Mouse (Mus musculus) heart, embryonic 14.5 days (tissue): ENCODE results near the gene Ap4s1. TPM values are rescaled to one million over a fixed set of nuclear protein-coding genes. Genes with fewer than 3 reads are reported as not detected.

Experiments used
- ATAC-seq: fragments of 200-750 bp; cut with Nextera tagmentation; 2 replicates; pipeline ENCODE4 v1.8.0; 2017; ENCODE audit warnings: low read depth, moderate TSS enrichment; ENCODE audit not compliant: insufficient number of reproducible peaks, insufficient read depth, low FRiP score
- H3K27ac ChIP-seq, 2 experiments: fragments of 200-500 bp in 1 of 2; fragments of 300-500 bp in 1 of 2; sonication (generic) in 1 of 2; replicated peaks in 1 of 2; 2 replicates each; pipeline ENCODE4 v1.5.1; 2012 to 2014; ENCODE audit warnings: low read depth in 2 of 2, low read length in 2 of 2, control low read depth in 1 of 2, mild to moderate bottlenecking in 1 of 2, mixed read lengths in 1 of 2; ENCODE audit not compliant: control insufficient read depth in 1 of 2, insufficient read depth in 1 of 2
- H3K27me3 ChIP-seq: fragments of 300-500 bp; sonication (generic); 2 replicates; pipeline ENCODE4 v1.6.1; 2014; ENCODE audit warnings: mild to moderate bottlenecking, low read length, control low read depth; ENCODE audit not compliant: control insufficient read depth, insufficient read depth
- H3K36me3 ChIP-seq: fragments of 300-500 bp; sonication (generic); 2 replicates; pipeline ENCODE4 v1.6.1; 2014; ENCODE audit warnings: mild to moderate bottlenecking, control low read depth, low read length, mixed read lengths; ENCODE audit not compliant: control insufficient read depth, insufficient read depth
- H3K4me1 ChIP-seq, 2 experiments: fragments of 200-500 bp in 1 of 2; fragments of 300-500 bp in 1 of 2; sonication (generic) in 1 of 2; 2 replicates each; pipeline ENCODE4 v1.6.1; 2012 to 2014; ENCODE audit warnings: low read length in 2 of 2, control low read depth in 1 of 2, mixed read lengths in 1 of 2; ENCODE audit not compliant: control insufficient read depth in 2 of 2, insufficient read depth in 2 of 2
- H3K4me2 ChIP-seq: fragments of 300-500 bp; sonication (generic); 2 replicates; pipeline ENCODE4 v1.6.1; 2014; ENCODE audit warnings: mild to moderate bottlenecking, low read length
- H3K4me3 ChIP-seq, 2 experiments: fragments of 200-500 bp in 1 of 2; fragments of 300-500 bp in 1 of 2; sonication (generic) in 1 of 2; 2 replicates each; pipeline ENCODE4 v1.5.1; 2012 to 2014; ENCODE audit warnings: low read length in 2 of 2, mild to moderate bottlenecking in 2 of 2, control low read depth in 1 of 2, low read depth in 1 of 2, moderate library complexity in 1 of 2; ENCODE audit not compliant: control insufficient read depth in 1 of 2, insufficient read depth in 1 of 2
- H3K9ac ChIP-seq: fragments of 300-500 bp; sonication (generic); 2 replicates; pipeline ENCODE4 v1.6.1; 2014; ENCODE audit warnings: mild to moderate bottlenecking, low read length
- H3K9me3 ChIP-seq: fragments of 300-500 bp; sonication (generic); 2 replicates; pipeline ENCODE4 v1.6.1; 2016; ENCODE audit warnings: low read length, control low read depth; ENCODE audit not compliant: control insufficient read depth
- WGBS: fragments of 180-500 bp; shearing (Covaris S2); extraction: QIAGEN DNeasy Blood & Tissue Kit; methylation state at CpG from one replicate; pipeline ENCODE4 v1.1.7; 2014; 5-methylcytosine and 5-hydroxymethylcytosine counted together
- polyA plus RNA-seq: library from polyadenylated mRNA; unstranded; fragments of >200 nt; fragmentation: Nextera tagmentation; extraction: Ambion mirVana; gene quantifications from 2 replicates; pipeline ENCODE4 v1.2.1, GENCODE M21; 2014

Gene Ap4s1
- polyA plus RNA-seq, 1 experiment from 2014 or later, result 42.0 TPM

DNA sequence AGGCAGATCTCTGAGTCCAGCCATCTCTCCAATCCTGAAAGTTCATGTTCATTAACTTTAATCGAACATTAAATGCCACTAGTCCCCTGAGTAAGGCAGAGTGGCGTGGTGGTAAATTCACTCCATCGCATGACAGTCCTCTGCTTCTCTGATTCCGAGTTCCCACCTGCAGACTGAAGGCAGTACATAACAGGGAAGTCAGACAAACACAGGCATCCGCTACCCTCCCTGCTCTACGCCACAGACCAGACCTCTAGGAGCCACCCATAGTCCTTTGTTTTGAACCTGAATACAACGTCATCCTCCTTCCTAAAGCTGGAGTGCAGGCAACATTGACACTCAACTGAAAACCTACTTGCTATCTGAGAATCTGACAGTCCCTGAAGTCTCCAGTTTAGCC lies 13.7 kb downstream of the Ap4s1 start:
- Histone ChIP-seq H3K4me1 (peaks cover 13 to 25% of the 10 kb centered on the region in 2 experiments), H3K4me2 (no peak overlapping the region), H3K36me3 (no peaks in the 10 kb centered on the region), H3K9me3 (peaks cover 5% of the 10 kb centered on the region), H3K9ac (no peak overlapping the region), H3K27ac (no peak overlapping the region), H3K27me3 (no peaks in the 10 kb centered on the region), H3K4me3 (no peak overlapping the region)
- ATAC-seq, result no peak
- 67% methylated on average over 7 of the region's 7 CpGs for WGBS

DNA sequence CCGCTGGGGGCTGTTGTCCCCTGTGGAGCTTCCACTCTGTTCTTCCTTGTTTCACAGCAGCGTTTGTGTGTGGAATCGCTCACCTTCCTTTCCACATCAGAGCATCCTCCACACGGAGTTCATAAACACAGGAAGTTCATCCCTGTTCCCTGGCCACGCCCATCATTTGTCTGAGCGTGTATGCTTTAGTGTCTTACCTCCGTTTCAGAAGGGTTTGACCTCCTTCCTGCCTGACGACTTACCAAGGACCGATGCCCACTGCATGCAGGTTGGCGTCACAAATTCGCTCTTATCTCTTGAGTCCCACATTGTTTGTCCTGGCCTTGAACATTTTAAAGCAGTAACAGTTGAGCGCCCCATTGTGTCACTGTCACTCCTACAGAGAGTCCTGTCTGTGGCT lies 14.9 kb downstream of the Ap4s1 start:
- Histone ChIP-seq H3K4me1 (peaks cover 15% of the 10 kb centered on the region in 2 experiments; a peak in 3 of 4 replicates), H3K27me3 (no peaks in the 10 kb centered on the region), H3K4me2 (no peak overlapping the region), H3K9ac (no peak overlapping the region), H3K36me3 (no peaks in the 10 kb centered on the region), H3K27ac (no peak overlapping the region), H3K4me3 (no peak overlapping the region), H3K9me3 (peaks cover 5% of the 10 kb centered on the region)
- WGBS, result 64% methylated on average over 12 of the region's 12 CpGs
- ATAC-seq, result no peak

DNA sequence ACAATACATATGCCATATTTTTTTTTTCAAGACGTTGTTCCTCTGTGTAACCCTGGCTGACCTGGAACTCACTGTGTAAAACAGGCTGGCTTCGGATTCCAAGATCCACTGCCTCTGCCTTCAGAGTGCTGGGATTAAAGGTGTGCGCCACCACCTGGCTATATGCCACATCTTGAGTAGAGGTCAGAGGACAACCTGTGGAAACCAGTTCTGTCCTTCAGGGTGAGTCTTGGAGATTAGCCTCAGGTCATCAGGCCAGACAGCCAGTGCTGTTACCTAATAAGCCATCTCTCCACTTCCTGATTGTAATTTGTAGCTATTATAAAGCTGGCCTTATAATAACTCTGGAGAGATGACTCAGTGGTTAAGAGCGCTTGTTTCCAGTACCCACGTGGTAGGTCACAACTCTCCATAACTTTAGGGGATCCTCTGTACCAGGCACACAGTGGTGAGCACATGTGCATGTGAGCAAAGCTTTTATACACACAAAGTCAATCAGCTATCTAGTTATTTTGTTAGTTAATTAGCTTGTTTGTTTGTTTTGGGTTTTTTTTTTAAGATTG lies 15.9 kb downstream of the Ap4s1 start:
- Histone ChIP-seq H3K36me3 (no peaks in the 10 kb centered on the region), H3K4me2 (no peak overlapping the region), H3K4me3 (no peak overlapping the region), H3K27me3 (no peaks in the 10 kb centered on the region), H3K27ac (no peak overlapping the region), H3K9me3 (peaks cover 3% of the 10 kb centered on the region), H3K9ac (no peak overlapping the region), H3K4me1 (peaks cover 15% of the 10 kb centered on the region in 2 experiments; a peak in 3 of 4 replicates)
- WGBS, result 73% methylated on average over 5 of the region's 5 CpGs
- ATAC-seq, result no peak

DNA sequence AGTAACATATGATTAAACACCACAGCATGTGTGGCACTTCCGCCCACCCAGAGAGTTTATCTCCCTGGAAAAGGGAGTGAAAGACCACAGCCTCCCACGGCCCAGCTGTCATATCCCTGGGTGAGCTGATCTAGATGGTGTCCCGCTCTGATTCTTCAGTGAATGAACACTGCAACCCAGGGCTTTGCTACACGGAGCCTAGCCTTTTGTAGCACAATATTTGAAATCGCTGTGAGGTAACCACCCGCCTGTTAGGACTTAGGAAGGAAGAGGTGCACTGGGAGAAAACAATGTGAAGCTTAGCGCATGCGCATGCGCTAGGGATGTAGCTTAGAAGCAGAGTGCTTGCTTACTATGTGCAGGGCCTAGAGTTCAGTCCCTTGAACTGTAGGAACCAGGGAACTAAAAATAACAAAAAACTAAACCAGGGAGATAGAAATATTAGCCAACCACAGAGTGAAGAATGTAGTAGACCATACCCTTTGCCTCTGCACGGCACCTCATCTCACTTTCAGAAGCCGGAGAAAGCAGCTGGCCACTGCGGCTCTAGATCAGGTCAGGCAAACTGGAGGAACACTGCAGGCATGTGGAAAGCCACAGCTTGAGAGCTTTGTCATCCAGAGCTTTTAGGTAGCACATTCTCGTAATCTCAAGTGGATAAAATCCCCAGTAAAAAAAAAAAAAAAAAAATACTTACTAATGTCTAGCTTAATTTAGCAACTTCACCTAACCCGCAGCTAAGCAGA lies 18.3 kb downstream of the Ap4s1 start:
- WGBS, result 45% methylated on average over 14 of the region's 14 CpGs
- Histone ChIP-seq H3K4me3 (no peak overlapping the region), H3K36me3 (no peaks in the 10 kb centered on the region), H3K4me1 (peaks cover 13 to 15% of the 10 kb centered on the region in 2 experiments; a peak in 3 of 4 replicates), H3K27ac (peak overlapping the region; percentile 54 to 82), H3K9ac (peak overlapping the region; percentile 30; the same call in 1 of the 2 replicates), H3K4me2 (peak overlapping the region; percentile 21), H3K27me3 (no peaks in the 10 kb centered on the region), H3K9me3 (no peaks in the 10 kb centered on the region)
- ATAC-seq, result no peak

DNA sequence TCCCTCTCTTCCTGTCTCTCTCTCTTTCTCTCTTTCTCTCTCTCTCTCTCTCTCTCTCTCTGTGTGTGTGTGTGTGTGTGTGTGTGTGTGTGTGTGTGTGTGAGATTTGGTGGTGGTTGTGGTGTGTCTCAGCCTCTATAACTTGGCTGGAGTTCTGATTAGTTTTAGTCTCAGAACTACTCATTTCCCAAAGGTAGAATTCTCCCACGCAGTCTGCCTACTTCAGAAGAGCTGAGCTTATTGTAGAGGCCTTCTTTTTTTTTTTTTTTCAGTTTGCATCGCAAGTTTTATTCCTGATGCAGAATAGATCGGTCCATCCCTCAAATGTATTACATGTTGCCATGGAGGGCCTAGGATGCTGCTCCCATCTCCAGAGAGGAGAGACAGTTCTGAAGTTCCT lies 18.9 kb downstream of the Ap4s1 start:
- Histone ChIP-seq H3K9ac (no peak overlapping the region), H3K4me1 (peaks cover 12 to 13% of the 10 kb centered on the region in 2 experiments; a peak in 3 of 4 replicates), H3K9me3 (no peaks in the 10 kb centered on the region), H3K27me3 (no peaks in the 10 kb centered on the region), H3K27ac (peak overlapping the region; percentile 9 to 54; a peak in 1 of 4 replicates), H3K4me3 (no peak overlapping the region), H3K4me2 (no peak overlapping the region), H3K36me3 (no peaks in the 10 kb centered on the region)
- 69% methylated on average over 3 of the region's 3 CpGs for WGBS
- no peak for ATAC-seq

DNA sequence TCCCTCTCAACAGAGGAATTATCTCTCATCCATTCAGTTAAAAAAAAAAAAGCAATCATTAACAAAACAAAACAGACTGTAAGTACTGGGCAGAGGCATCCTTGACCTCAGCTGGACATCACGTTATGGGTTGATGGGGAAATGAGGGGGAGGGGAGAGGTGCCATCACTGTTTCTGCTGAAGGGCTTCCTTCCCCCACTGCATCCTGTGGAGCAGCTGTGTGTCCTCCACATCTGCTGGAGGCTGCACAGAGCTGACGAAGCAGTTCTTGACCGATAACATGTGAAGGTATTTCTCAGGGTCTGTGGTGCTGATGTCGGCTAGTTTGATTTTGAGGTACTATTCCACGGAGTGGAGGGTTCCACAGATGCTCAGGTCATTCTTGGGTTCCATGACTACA lies 19.3 kb downstream of the Ap4s1 start:
- H3K9ac ChIP-seq, result no peak overlapping the region
- no peaks in the 10 kb centered on the region for H3K36me3 ChIP-seq
- no peak overlapping the region for H3K27ac ChIP-seq
- no peaks in the 10 kb centered on the region for H3K27me3 ChIP-seq
- peaks cover 12 to 13% of the 10 kb centered on the region in 2 experiments; a peak in 3 of 4 replicates for H3K4me1 ChIP-seq
- H3K9me3 ChIP-seq, result no peaks in the 10 kb centered on the region
- H3K4me3 ChIP-seq, result no peak overlapping the region
- H3K4me2 ChIP-seq, result no peak overlapping the region
- ATAC-seq, result no peak
- 56% methylated on average over 5 of the region's 5 CpGs for WGBS

DNA sequence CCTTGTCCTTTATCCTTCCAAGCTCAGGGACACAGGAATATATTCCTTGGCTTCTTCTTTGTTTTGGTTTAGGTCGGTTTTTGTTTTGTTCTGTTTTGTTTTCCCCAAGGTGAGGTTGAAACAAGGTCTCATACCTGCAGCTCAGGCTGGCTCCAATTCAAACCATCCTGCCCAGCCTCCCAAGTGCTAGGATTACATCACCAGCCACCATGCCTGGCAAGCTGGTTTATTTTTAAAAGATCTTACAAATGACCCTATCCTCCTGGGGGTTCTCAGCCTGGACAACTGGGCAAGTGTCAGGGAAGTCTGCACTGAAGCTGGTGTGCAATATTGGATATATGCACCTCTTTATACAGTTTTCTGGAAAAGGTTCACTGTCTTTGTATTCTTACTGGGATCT lies 21.9 kb downstream of the Ap4s1 start:
- 50% methylated on average over 1 of the region's 1 CpGs for WGBS
- H3K27ac ChIP-seq, result 0 out of 4 replicates have a peak overlapping the region, but pooled peaks of 1 of the 2 experiments have one; percentile 30
- ATAC-seq, result no peak

More for the DNA sequence above, 21.9 kb downstream of the Ap4s1 start:
- peaks cover 9 to 12% of the 10 kb centered on the region in 2 experiments; a peak in 3 of 4 replicates for H3K4me1 ChIP-seq
- no peaks in the 10 kb centered on the region for H3K27me3 ChIP-seq
- no peak overlapping the region for H3K9ac ChIP-seq
- no peaks in the 10 kb centered on the region for H3K36me3 ChIP-seq
- no peak overlapping the region for H3K4me3 ChIP-seq
- no peak overlapping the region for H3K4me2 ChIP-seq
- peaks cover 2% of the 10 kb centered on the region; the same call in 1 of the 2 replicates for H3K9me3 ChIP-seq
